Mouse (Mus musculus): ENCODE results near the gene Hspa8.

DNA sequence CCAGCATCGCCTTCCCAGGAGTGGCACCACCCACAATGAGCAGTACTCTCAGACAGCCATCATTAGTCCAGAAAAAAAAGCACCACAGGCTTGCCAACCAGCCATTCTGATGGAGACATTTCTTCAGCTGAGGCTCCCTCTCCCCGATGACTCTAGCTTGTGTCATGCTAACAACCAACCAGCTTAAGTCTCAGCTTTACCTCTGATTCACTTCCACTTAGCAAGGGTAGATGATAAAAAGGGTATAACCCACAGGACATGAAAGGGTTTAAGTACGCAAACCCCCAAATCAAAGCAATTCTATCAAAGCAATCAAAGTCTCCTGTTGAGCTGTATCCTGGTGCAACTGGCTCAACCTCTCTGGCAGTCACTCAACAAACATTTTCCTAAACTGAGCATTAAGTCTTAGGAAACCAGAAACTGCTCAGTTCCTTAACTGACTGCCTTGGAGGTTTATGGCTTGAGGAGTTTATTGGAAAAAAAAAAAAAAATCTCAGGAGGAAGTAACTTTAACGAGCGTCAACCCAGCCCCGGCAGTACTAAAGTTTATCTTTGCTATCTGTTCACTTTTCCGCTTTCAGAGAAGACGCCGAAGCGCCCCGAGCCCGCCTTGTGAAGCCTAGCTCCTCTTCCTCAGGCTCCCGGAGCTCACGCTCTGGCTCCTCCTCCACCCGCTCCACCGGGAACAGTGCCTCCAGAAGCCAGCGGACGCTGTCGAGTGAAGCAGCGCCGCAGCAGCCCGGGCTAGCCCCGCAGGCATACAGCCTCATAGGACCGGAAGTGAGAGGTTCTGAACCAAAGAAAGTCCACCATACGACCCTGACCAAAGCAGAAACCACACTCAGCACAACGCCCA lies 18.8 kb upstream of the Hspa8 start:
- TF ChIP-seq GATA2 (IDR thresholded peaks at IDR 0.05; ENCODE audit: borderline replicate concordance, low read depth, low read length) (no peak), CTCF (IDR thresholded peaks at IDR 0.05; ENCODE audit: low read depth, low read length) (no peak), GATA1 (IDR thresholded peaks at IDR 0.05; ENCODE audit: borderline replicate concordance, low read length) (no peak), TAL1 (conservative IDR thresholded peaks at IDR 0.05; ENCODE audit: low read depth, low read length) (no peak), POLR2AphosphoS5 (IDR thresholded peaks at IDR 0.05; ENCODE audit: insufficient replicate concordance, low read depth, low read length) (no peak)
